Mouse (Mus musculus) adrenal gland, adult 18-20 months (tissue): ENCODE data around the gene Ptch1. TPM values are rescaled to one million over a fixed set of nuclear protein-coding genes. Genes with fewer than 3 reads are reported as not detected.
A peak's percentile ranks its signal among the peaks of the same experiment; 100 is the strongest.

Experiments
- DNase-seq, 2 experiments: peaks; one replicate each; pipeline ENCODE4 v3.0.0; 2021 to 2022; ENCODE audit warnings: low spot score in 2 of 2
- long read RNA-seq, 2 experiments: library from polyadenylated mRNA; stranded (forward); transcript quantifications; one replicate each; pipeline ENCODE4 v2.0.0; 2021
- total RNA-seq, 2 experiments: library from RNA; stranded (reverse); gene quantifications; 1 replicate in 1 of 2; 2 replicates in 1 of 2; pipeline ENCODE4 v1.2.3; 2021

The Ptch1 gene
- total RNA-seq = 10 to 100 TPM; 29.5 to 40.7 TPM
- long read RNA-seq, experiment 1, partial matches to known transcripts = 2 of 2 reads
- long read RNA-seq, experiment 1, other reads (novel, unspliced or antisense) = 0 of 2 reads
- long read RNA-seq, experiment 2, partial matches to known transcripts = 7 of 38 reads
- long read RNA-seq, experiment 2, other reads (novel, unspliced or antisense) = 31 of 38 reads

DNA sequence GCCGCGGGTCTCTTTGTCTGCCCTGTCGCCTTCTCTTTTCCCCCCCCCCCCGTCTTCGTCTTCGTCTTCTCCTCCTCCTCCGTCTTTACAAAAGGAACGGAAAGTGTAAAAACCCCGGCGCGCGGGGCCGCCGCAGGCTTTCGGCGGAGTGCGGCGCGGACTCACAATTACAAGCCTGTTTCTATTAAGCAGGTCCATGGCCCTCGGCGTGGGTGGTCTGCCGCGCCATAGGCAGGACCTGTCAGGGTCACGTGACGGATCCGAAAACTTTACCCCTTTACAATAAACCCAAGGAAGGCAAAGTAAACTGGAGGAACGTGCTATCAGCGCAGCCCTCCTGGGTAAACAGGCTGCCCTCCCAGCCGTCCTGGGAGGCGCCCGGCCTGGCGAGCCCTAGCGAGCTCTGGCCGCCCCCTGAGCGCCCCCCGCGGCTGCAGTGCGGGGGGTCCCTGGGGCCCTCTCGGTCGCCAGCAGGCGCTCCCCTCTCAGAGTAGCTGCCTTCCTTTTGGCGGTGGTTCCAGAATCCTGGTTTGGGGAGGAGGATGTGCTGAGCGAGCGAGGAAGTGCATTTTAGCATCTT is at the start of gene Ptch1:
Gene Ptch1 (minus strand): TSS at position 343 of the 580 bp plus-strand sequence.
- DNase-seq = no peak

GRCm38 (mm10) chr13:63621301-63621700 is 47.9 kb upstream of the Ptch1 start:
- no peak for DNase-seq

DNA sequence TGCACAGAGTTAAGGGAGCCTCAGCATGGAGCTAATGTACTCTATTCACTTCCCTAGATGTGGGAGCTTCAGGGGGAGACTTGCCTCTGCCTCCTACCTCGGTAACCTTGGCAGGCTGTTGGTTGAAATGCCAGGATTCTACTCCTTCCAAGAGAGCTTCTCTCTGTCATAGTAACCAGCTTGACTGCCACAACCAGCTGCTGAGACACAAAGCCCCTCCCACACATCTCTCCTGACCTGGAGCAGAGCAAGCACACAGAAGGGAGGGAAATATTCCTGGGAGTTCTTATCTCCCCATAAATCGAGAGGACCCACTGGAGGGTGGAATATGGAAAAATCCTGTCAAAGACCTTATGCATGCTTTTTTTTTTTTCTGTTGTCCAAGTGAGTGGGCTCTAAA is 39.8 kb upstream of the Ptch1 start:
- no peak for DNase-seq

GRCm38 (mm10) chr13:63609734-63610133 is 36.3 kb upstream of the Ptch1 start:
- DNase-seq = no peak

DNA sequence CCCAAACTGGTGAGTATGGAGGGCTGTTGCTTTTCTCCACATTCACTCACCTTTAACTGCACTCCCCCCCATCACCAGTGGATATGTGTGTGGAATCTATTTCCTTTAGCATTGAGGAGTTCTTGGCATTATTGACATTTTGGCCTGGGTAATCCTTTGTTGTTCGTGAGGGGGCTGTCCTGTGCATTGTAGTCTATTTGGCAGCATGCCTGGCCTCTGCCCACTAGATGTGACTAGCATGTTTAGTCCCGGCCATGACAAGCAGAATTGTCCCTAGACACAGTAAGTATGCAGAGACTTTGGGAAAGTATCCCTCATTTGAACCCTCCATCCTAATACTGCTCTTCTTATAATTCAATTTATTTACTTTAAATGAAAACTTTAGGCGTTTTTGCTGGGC is 24.2 kb upstream of the Ptch1 start:
- no peak for DNase-seq

DNA sequence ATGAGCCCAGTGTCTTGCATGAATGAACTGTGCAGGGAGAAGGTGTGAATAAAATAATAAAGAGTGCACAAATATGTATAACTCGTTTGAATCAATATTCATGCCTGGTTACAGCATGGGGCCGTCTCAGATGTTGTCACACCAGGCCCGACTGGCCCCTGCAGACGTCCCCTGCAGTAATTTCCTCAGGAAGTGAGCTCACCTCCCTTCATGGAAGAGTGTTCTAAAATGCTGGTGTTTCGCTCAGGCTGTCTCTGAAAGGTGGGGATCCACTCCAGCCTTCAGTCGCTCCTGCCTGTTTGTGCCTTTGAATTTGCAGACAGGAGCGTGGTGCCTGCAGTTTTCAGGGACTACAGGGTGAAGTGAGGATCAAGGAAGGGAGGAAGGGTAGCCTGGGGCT is 22.5 kb upstream of the Ptch1 start:
- no peak for DNase-seq

DNA sequence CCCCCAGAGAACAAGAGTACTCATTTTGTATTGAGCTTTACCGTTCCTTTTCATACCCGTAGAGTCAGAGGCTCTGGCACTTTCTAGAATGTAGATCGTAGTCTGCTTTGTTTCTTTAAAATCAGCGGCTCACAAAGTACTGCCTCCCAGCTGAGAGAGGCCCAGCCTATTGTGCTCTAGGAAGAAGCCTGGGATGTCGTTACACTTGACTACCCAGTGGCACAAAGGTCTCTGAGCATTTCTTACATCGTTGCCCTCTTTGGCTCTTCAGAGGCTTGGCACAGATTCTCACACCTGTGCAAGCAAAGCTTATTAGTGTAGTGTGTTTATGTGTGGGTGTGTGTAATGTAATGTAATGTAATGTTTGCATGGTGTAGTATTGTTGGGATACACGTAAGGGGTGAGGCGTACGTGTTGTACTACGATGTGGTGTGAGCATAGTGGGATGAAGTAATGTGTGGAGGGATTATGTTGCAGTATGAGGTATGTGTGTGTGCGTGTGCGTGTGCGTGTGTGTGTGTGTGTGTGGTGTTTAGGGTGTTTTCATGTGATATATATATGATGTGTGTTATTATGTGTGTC is 20.2 kb upstream of the Ptch1 start:
- no peak for DNase-seq

GRCm38 (mm10) chr13:63592755-63593154 is 19.4 kb upstream of the Ptch1 start:
- no peak for DNase-seq

DNA sequence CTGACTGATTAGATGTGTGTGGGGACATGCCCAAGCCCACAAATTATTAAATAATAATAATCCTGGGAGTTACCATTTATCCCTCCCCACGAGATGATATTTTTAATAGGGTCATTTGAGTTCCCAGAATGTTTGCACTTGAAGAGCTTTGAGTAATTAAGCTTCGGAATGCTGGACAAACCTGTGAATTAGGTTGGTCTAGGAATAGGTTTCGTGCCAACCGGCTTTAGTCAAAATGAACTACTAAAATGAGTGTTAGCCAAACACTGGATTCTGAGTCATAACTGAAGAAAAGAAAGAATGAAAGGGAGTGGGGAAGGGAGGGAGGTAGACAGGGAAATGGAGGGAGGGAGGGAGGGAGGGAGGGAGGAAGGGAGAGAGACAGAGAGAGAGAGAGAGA is 1.2 kb upstream of the Ptch1 start:
- no peak for DNase-seq

GRCm38 (mm10) chr13:63572453-63573255 is 744 bp downstream of the Ptch1 start:
- no peak for DNase-seq

- no peak for DNase-seq
Observed at GRCm38 (mm10) chr13:63572111-63572452, 1.3 kb downstream of the Ptch1 start.

DNA sequence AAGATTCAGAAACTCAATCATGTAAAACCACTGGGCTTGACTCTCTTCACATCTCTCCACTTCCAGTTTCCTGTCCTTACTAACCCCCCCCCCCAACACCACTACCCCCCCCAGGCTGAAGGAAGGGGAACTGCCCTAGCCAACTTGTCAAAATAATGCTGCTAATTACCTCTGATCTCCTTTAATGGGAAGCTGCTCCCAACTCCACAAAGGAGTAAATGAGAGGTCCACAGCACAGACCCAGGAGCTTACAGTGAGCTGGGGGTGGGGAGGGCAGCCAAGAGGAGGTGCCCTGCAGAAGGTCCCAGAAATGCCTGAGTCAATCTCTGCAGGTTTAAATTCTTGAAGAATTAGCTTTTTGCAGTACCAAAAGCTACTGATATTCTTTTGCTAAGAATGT is 2.9 kb downstream of the Ptch1 start:
- DNase-seq = no peak

DNA sequence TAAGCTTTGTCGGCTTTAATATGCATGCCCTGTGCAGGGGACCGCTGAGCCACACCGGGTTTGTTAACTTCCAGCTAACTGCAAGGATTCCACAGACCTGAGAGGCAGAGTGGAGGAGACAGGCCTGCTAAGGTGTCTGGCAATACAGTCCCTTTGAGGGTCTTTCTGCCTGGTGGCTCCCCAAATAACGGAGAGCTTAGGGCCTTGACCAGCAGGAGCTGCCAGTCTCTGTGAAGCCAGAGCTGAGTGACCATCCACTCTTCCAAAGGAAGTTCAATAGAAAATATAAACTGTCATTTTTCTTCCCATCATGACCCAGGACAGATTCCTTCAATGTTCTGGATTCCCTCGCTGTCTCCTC is 4.0 kb downstream of the Ptch1 start:
- DNase-seq = no peak

DNA sequence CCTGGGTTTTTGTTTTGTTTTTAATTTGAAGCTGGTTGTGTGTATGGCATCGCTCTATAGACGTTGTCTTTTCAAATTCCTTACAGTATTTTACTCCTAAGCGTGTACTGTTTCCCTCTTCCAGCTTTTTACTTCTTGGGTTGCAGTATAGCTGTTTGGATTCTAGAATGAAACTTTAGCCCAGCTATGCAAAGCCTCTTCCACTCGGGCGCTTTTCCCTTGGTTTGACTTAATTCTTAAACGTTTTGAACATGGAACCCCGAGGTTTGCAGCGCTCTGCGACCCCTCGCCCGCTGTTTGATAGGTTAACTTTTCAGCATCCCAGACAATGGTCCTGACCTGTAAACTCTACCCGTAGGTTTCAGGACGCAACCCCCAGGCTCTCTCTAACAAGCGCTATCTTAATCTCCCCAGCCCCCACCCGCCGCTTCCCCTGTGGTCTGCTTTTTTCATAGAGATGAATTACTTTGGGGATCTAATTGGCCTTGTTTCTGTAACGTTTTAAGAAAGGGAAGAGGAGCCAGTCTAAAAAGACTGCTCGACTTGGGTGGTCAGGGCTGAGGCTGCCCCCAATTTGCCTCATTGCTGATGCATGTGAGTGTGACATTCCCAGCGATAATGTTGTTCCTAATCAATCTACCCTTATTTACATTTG is 4.5 kb downstream of the Ptch1 start:
- no peak for DNase-seq

GRCm38 (mm10) chr13:63568306-63568705 is 5.1 kb downstream of the Ptch1 start:
- no peak for DNase-seq

GRCm38 (mm10) chr13:63567677-63568293 is 5.6 kb downstream of the Ptch1 start:
- DNase-seq = peak; percentile 88 to 89

DNA sequence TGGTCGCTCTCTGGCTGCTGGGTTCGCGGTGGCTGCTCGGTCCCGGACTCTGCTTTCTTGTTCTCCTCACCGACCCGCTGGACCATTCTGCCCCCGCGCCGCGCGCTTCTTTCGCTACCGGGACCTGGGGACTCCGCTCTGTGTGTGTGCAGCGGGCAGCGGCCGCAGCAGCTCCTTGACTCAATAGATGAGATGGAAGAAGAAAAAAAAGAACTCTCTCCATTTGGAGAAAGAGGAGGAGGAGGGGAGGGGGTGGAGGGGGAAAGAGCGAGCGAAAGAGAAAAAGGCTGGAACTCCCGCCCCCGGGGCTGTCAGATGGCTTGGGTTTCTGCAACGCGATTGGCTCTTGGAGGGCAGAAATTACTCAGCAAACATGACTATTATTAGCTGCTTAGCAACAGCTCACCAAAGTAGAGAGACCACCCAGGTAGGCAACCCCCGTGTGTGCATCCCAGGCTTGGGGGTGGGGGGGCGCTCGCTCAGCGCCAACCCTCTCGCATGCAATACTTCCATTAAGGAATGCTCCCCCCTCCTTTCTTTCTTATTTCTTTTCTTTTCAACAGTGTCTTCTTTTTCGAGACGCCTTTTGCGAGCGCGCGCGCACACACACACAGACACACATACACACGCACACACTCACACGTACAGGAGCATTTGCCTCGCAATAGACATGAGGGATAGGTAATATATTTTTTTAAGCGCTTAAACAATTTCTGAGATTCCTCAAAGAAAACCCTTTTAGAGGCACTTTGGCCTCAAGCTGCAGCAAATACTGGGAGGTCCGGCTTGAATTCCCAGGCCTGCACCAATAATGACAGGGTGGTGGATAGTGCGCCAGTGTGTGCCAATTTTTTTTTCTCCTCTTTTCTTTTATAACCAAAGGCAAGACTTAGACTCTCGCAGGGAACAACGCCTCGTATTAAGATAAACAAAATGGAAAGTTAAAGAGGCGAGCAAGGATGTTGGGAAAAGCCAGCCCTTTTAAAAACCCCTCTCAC is 7.1 kb downstream of the Ptch1 start:
- peak; percentile 63 to 65 for DNase-seq

DNA sequence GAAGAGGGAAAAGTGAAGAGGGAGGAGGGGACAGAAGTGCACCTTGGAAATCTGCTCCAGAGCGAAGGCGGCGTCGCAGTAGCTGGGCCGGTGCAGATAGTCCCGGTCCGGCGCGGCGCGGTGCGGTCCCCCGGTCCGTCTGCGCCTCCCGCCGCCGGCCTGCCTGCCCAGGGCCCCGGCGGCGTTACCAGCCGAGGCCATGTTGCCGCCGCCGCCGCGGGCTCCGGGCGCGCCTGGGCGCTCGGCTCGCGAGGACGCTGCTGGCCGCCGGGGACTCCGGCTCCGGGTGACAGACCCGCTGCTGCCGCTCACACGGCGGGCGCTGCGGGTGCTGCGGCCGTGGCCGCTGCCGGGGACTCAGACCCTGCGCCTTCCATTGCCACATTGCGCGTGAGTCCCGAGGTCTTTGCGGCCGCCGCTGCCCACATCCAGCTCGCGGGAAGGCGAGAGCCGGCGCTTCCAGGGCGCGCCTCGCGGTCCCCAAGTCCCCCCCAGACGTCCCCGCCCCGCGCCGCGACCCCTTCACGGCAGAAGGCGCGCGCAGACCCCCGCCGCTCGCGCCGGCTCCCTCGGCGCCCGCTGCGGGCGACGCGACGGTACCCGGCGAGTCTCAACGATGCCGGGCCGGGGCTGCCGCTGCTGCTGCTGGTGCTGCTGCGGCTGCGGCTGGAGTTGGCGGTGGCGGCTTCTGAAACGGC is 7.9 kb downstream of the Ptch1 start:
- DNase-seq = peak; percentile 59

GRCm38 (mm10) chr13:63564626-63565319 is 8.6 kb downstream of the Ptch1 start:
- DNase-seq = peak; percentile 77 to 89
